Mouse (Mus musculus): ENCODE measurements around the gene Tjp2.

Tjp2 gene

DNA sequence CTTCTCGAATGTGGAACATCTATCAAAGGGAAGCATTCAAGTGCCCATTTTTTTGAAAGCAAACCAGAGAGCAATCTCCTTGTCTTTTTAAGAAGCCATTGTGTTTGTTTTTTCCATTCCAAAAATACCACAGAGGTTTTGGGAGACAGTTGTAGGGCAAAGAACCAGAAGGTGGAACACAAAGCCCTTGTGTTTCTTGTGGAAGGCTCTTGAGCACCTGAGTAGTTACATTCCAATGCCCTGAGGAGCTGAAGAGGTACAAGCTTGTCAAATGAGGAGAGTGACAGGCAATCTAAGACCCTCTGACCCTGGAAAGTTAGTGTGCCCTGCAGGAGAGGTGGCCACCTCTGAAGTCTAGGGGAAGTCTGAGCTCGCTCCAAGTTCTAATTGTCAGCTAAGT lies 174.3 kb downstream of the Tjp2 start:
- no peak for DNase-seq

DNA sequence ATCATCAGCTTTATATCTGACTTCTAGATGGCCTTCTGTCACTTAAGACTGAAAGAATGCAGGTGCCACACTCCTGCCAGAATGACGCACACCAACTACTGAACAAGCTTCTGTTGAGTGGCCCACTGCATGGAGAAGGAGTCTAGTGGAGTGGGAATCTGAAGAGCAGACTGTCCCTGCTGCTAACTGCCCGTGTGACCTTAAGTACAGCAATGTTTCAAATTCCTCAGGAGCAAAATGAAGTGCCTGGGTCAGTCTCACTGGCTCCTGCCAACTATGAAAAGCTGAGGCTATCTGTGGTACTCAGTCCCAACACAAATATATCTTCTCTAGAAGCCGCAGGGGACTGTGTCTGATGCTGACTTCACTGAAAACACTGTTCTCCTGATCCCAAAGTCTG lies 175.5 kb downstream of the Tjp2 start:
- DNase-seq = no peak

DNA sequence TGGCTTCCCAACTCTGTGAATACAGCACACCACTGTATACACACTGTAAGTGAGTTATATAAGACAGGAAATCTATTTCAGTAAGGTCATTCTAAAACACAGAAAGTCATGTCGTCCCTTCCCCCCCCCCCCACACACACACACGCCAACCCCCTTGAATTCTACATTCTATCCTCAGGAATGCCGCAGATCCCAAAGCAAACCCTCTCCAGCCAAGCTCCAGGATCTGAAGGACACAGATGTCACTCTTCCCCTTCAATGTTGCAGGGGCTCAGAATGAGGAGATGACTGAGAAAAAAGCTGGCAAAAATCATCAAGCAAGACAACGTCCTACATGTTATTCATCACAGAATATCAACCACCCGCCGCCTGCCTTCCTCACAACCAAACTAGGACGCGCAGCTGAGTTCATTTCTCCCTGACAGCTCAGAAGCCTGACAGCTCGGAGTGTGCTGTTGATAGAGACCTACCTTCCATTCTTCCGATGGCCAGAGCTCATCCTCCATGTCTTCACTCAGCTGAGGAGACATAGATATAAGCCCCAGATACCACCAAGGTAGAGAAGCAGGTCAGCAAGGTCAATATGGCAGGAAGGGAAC lies 178.3 kb downstream of the Tjp2 start:
- DNase-seq = no peak

All from kidney, postnatal 36 days (tissue).